Mouse (Mus musculus) spleen, adult 2 months (tissue): ENCODE results near the gene Peg3. TPM values are rescaled to one million over a fixed set of nuclear protein-coding genes. Genes with fewer than 3 reads are reported as not detected.

Source experiments
- DNase-seq, 2 experiments: peaks; one replicate each; pipeline versions ENCODE4 v3.0.0 to v3.0.0-alpha.2; 2012 to 2021; ENCODE audit warnings: low spot score in 2 of 2, low read depth in 1 of 2
- H3K27ac ChIP-seq: fragments of 200-500 bp; 2 replicates; pipeline ENCODE4 v1.5.1; 2012; ENCODE audit warnings: low read length, inconsistent platforms; ENCODE audit not compliant: insufficient read depth
- H3K27me3 ChIP-seq: fragments of 200-500 bp; 2 replicates; pipeline ENCODE4 v1.6.1; 2012; ENCODE audit warnings: mild to moderate bottlenecking, moderate library complexity, low read length, inconsistent platforms; ENCODE audit not compliant: control insufficient read depth, insufficient read depth
- H3K36me3 ChIP-seq: fragments of 200-500 bp; 2 replicates; pipeline ENCODE4 v1.6.1; 2012; ENCODE audit warnings: mild to moderate bottlenecking, low read length, inconsistent platforms; ENCODE audit not compliant: control insufficient read depth, insufficient read depth
- H3K4me1 ChIP-seq: fragments of 200-500 bp; 2 replicates; pipeline ENCODE4 v1.6.1; 2011; ENCODE audit warnings: inconsistent platforms; ENCODE audit not compliant: control insufficient read depth, insufficient read depth, insufficient read length
- H3K4me3 ChIP-seq: fragments of 200-500 bp; 2 replicates; pipeline ENCODE4 v1.5.1; 2011; ENCODE audit warnings: mild to moderate bottlenecking, inconsistent platforms; ENCODE audit not compliant: insufficient read depth, insufficient read length; ENCODE audit errors: extremely low read depth
- CTCF ChIP-seq: fragments of 200-500 bp; IDR thresholded peaks from 2 replicates; pipeline ENCODE4 v1.5.1; 2011; ENCODE audit warnings: mild to moderate bottlenecking, inconsistent platforms; ENCODE audit not compliant: insufficient read depth, insufficient read length, insufficient replicate concordance; ENCODE audit errors: extremely low read depth
- POLR2A ChIP-seq: fragments of 200-500 bp; IDR thresholded peaks from 2 replicates; pipeline ENCODE4 v1.6.1; 2011; ENCODE audit warnings: low read depth, low read length, inconsistent platforms
- WGBS: fragments of 180-500 bp; shearing (Covaris S2); methylation state at CpG from one replicate; pipeline ENCODE4 v1.1.7; 2018; 5-methylcytosine and 5-hydroxymethylcytosine counted together
- polyA plus RNA-seq: library from polyadenylated mRNA; depleted of rRNA; stranded (reverse); fragments of >200 nt; gene quantifications from 2 replicates; pipeline ENCODE4 v1.2.3, GENCODE M21; 2012

Gene Peg3
- polyA plus RNA-seq, 1 experiment: 0.64 TPM

GRCm38 (mm10) chr7:6709396-6709795 lies 20.8 kb downstream of the Peg3 start:
- Histone ChIP-seq H3K4me3 (no peak overlapping the region), H3K27me3 (no peaks in the 10 kb centered on the region), H3K36me3 (no peaks in the 10 kb centered on the region), H3K27ac (no peak overlapping the region), H3K4me1 (no peaks in the 10 kb centered on the region)
- WGBS: 94% methylated on average over 15 of the region's 15 CpGs
- no peak for TF ChIP-seq CTCF
- no peak for TF ChIP-seq POLR2A
- no peak for DNase-seq

- Histone ChIP-seq H3K4me3 (no peak overlapping the region), H3K4me1 (no peaks in the 10 kb centered on the region), H3K27me3 (no peaks in the 10 kb centered on the region), H3K27ac (no peak overlapping the region), H3K36me3 (no peaks in the 10 kb centered on the region)
- WGBS: 88% methylated on average over 17 of the region's 17 CpGs
- TF ChIP-seq CTCF (no peak), POLR2A (no peak)
- no peak for DNase-seq
Measured at GRCm38 (mm10) chr7:6708451-6709180, 21.6 kb downstream of the Peg3 start.

- no peaks in the 10 kb centered on the region for H3K36me3 ChIP-seq
- DNase-seq: no peak
- no peak overlapping the region for H3K4me3 ChIP-seq
- TF ChIP-seq POLR2A (no peak), CTCF (no peak)
- no peak overlapping the region for H3K27ac ChIP-seq
- no peaks in the 10 kb centered on the region for H3K4me1 ChIP-seq
- 94% methylated on average over 23 of the region's 23 CpGs for WGBS
- H3K27me3 ChIP-seq: no peaks in the 10 kb centered on the region
Measured at GRCm38 (mm10) chr7:6707416-6708015, 22.7 kb downstream of the Peg3 start.

GRCm38 (mm10) chr7:6699230-6699629 lies 31.0 kb downstream of the Peg3 start:
- Histone ChIP-seq H3K27ac (no peak overlapping the region), H3K4me1 (no peaks in the 10 kb centered on the region), H3K27me3 (no peaks in the 10 kb centered on the region), H3K36me3 (no peaks in the 10 kb centered on the region), H3K4me3 (no peak overlapping the region)
- no peak for TF ChIP-seq POLR2A
- TF ChIP-seq CTCF: no peak
- 76% methylated on average over 3 of the region's 3 CpGs for WGBS
- DNase-seq: no peak

- no peak for DNase-seq
- 18% methylated on average over 32 of the region's 32 CpGs for WGBS
- Histone ChIP-seq H3K36me3 (no peaks in the 10 kb centered on the region), H3K27ac (no peak within 1 kb of the TSS), H3K27me3 (no peaks in the 10 kb centered on the region), H3K4me1 (no peaks in the 10 kb centered on the region), H3K4me3 (no peak within 1 kb of the TSS)
- TF ChIP-seq CTCF: no peak
- no peak for TF ChIP-seq POLR2A
Measured at GRCm38 (mm10) chr7:6696241-6697045, 33.8 kb downstream of the Peg3 start, which contains the start of gene Zim1. Gene Zim1, minus strand, starts transcription at chr7:6696450.

GRCm38 (mm10) chr7:6685511-6685910 lies 44.7 kb downstream of the Peg3 start:
- Histone ChIP-seq H3K4me3 (no peak overlapping the region), H3K36me3 (no peaks in the 10 kb centered on the region), H3K27ac (no peak overlapping the region), H3K27me3 (no peaks in the 10 kb centered on the region), H3K4me1 (no peaks in the 10 kb centered on the region)
- 93% methylated on average over 6 of the region's 6 CpGs for WGBS
- TF ChIP-seq POLR2A (no peak), CTCF (no peak)
- no peak for DNase-seq
